Mouse (Mus musculus): ENCODE measurements around the gene Olfr878. TPM values are rescaled to one million over a fixed set of nuclear protein-coding genes. Genes with fewer than 3 reads are reported as not detected.

Olfr878 gene
- polyA plus RNA-seq (2016; fragmentation: Nextera tagmentation; extraction: Ambion mirVana), result 0.06 TPM in 1 of 2 replicates, not detected in the other

GRCm38 (mm10) chr9:37917540-37917939 is at the start of gene Olfr878:
Gene Olfr878 (plus strand): TSS chr9:37917840.
- Histone ChIP-seq H3K9ac (no peak within 1 kb of the TSS), H3K27ac (no peak within 1 kb of the TSS), H3K4me3 (replicated peaks) (no peak within 1 kb of the TSS), H3K27me3 (no peaks in the 10 kb centered on the region), H3K9me3 (no peaks in the 10 kb centered on the region), H3K4me1 (no peaks in the 10 kb centered on the region), H3K4me2 (no peak within 1 kb of the TSS), H3K36me3 (replicated peaks) (no peaks in the 10 kb centered on the region)
- WGBS, result 93% methylated on average over 2 of the region's 2 CpGs
- ATAC-seq (ENCODE audit: low FRiP score), result no peak

- no peak for ATAC-seq (ENCODE audit: low FRiP score)
- no peaks in the 10 kb centered on the region for H3K9me3 ChIP-seq
- 63% methylated on average over 1 of the region's 1 CpGs for WGBS
- H3K36me3 ChIP-seq (replicated peaks), result no peaks in the 10 kb centered on the region
- no peaks in the 10 kb centered on the region for H3K4me1 ChIP-seq
- no peak overlapping the region for H3K9ac ChIP-seq
- no peak overlapping the region for H3K27ac ChIP-seq
- H3K27me3 ChIP-seq, result no peaks in the 10 kb centered on the region
- H3K4me3 ChIP-seq (replicated peaks), result no peak overlapping the region
- no peak overlapping the region for H3K4me2 ChIP-seq
Measured at GRCm38 (mm10) chr9:37870246-37870645, 47.4 kb upstream of the Olfr878 start.

GRCm38 (mm10) chr9:37871097-37871496 is 46.5 kb upstream of the Olfr878 start:
- ATAC-seq (ENCODE audit: low FRiP score), result no peak
- WGBS, result 79% methylated on average over 1 of the region's 1 CpGs
- Histone ChIP-seq H3K36me3 (replicated peaks) (no peaks in the 10 kb centered on the region), H3K4me1 (no peaks in the 10 kb centered on the region), H3K9ac (no peak overlapping the region), H3K9me3 (no peaks in the 10 kb centered on the region), H3K27ac (no peak overlapping the region), H3K4me2 (no peak overlapping the region), H3K4me3 (replicated peaks) (no peak overlapping the region), H3K27me3 (no peaks in the 10 kb centered on the region)

- H3K9me3 ChIP-seq, result no peaks in the 10 kb centered on the region
- WGBS, result 63% methylated on average over 1 of the region's 1 CpGs
Measured at GRCm38 (mm10) chr9:37871536-37871935, 46.1 kb upstream of the Olfr878 start.

GRCm38 (mm10) chr9:37890960-37891359 is 26.7 kb upstream of the Olfr878 start:
- H3K36me3 ChIP-seq (replicated peaks), result no peaks in the 10 kb centered on the region
- H3K9ac ChIP-seq, result no peak overlapping the region
- H3K4me2 ChIP-seq, result no peak overlapping the region
- no peak overlapping the region for H3K27ac ChIP-seq
- no peak for ATAC-seq (ENCODE audit: low FRiP score)
- H3K4me1 ChIP-seq, result 0 out of 2 replicates have a peak, but pooled peaks cover 3% of the 10 kb centered on the region
- WGBS, result 22% methylated on average over 2 of the region's 2 CpGs
- H3K9me3 ChIP-seq, result no peaks in the 10 kb centered on the region
- H3K27me3 ChIP-seq, result no peaks in the 10 kb centered on the region
- no peak overlapping the region for H3K4me3 ChIP-seq (replicated peaks)

More at GRCm38 (mm10) chr9:37871536-37871935, 46.1 kb upstream of the Olfr878 start:
- Histone ChIP-seq H3K4me3 (replicated peaks) (no peak overlapping the region), H3K4me1 (no peaks in the 10 kb centered on the region), H3K4me2 (no peak overlapping the region), H3K9ac (no peak overlapping the region), H3K27ac (no peak overlapping the region), H3K27me3 (no peaks in the 10 kb centered on the region), H3K36me3 (replicated peaks) (no peaks in the 10 kb centered on the region)
- no peak for ATAC-seq (ENCODE audit: low FRiP score)

- Histone ChIP-seq H3K9me3 (no peaks in the 10 kb centered on the region), H3K27ac (no peak within 1 kb of the TSS), H3K9ac (no peak within 1 kb of the TSS), H3K4me2 (no peak within 1 kb of the TSS), H3K4me1 (no peaks in the 10 kb centered on the region), H3K36me3 (replicated peaks) (no peaks in the 10 kb centered on the region), H3K4me3 (replicated peaks) (no peak within 1 kb of the TSS), H3K27me3 (no peaks in the 10 kb centered on the region)
- 39% methylated on average over 2 of the region's 2 CpGs for WGBS
- no peak for ATAC-seq (ENCODE audit: low FRiP score)
Measured at GRCm38 (mm10) chr9:37896661-37897060, 21.0 kb upstream of the Olfr878 start, which contains the start of gene Olfr145. Gene Olfr145 (plus strand): TSS chr9:37896724.

- H3K9ac ChIP-seq, result no peak overlapping the region
- no peaks in the 10 kb centered on the region for H3K27me3 ChIP-seq
- H3K36me3 ChIP-seq (replicated peaks), result no peaks in the 10 kb centered on the region
- H3K4me1 ChIP-seq, result no peaks in the 10 kb centered on the region
- no peak overlapping the region for H3K4me3 ChIP-seq (replicated peaks)
- H3K9me3 ChIP-seq, result no peaks in the 10 kb centered on the region
- 73% methylated on average over 3 of the region's 3 CpGs for WGBS
- no peak for ATAC-seq (ENCODE audit: low FRiP score)
- no peak overlapping the region for H3K27ac ChIP-seq
- no peak overlapping the region for H3K4me2 ChIP-seq
Measured at GRCm38 (mm10) chr9:37905555-37905954, 12.1 kb upstream of the Olfr878 start.

GRCm38 (mm10) chr9:37918018-37918417 is 378 bp downstream of the Olfr878 start:
- Histone ChIP-seq H3K9me3 (no peaks in the 10 kb centered on the region), H3K36me3 (replicated peaks) (no peaks in the 10 kb centered on the region), H3K4me3 (replicated peaks) (no peak overlapping the region), H3K27me3 (no peaks in the 10 kb centered on the region), H3K9ac (no peak overlapping the region), H3K4me2 (no peak overlapping the region), H3K27ac (no peak overlapping the region), H3K4me1 (no peaks in the 10 kb centered on the region)
- WGBS, result 57% methylated on average over 1 of the region's 1 CpGs
- no peak for ATAC-seq (ENCODE audit: low FRiP score)

- Histone ChIP-seq H3K9me3 (no peaks in the 10 kb centered on the region), H3K4me1 (no peaks in the 10 kb centered on the region), H3K9ac (no peak overlapping the region), H3K4me3 (replicated peaks) (no peak overlapping the region), H3K4me2 (no peak overlapping the region), H3K27ac (no peak overlapping the region), H3K27me3 (no peaks in the 10 kb centered on the region), H3K36me3 (replicated peaks) (no peaks in the 10 kb centered on the region)
- ATAC-seq (ENCODE audit: low FRiP score), result no peak
- WGBS, result 86% methylated on average over 5 of the region's 5 CpGs
Measured at GRCm38 (mm10) chr9:37924194-37924593, 6.6 kb downstream of the Olfr878 start.

GRCm38 (mm10) chr9:37925445-37925844 is 7.8 kb downstream of the Olfr878 start:
- H3K4me1 ChIP-seq, result no peaks in the 10 kb centered on the region
- no peaks in the 10 kb centered on the region for H3K36me3 ChIP-seq (replicated peaks)
- H3K9ac ChIP-seq, result no peak overlapping the region
- H3K9me3 ChIP-seq, result no peaks in the 10 kb centered on the region
- ATAC-seq (ENCODE audit: low FRiP score), result no peak
- H3K4me2 ChIP-seq, result no peak overlapping the region
- 79% methylated on average over 2 of the region's 2 CpGs for WGBS
- H3K4me3 ChIP-seq (replicated peaks), result no peak overlapping the region
- no peaks in the 10 kb centered on the region for H3K27me3 ChIP-seq
- H3K27ac ChIP-seq, result no peak overlapping the region

- ATAC-seq (ENCODE audit: low FRiP score), result no peak
- Histone ChIP-seq H3K27ac (no peak overlapping the region), H3K4me1 (no peaks in the 10 kb centered on the region), H3K9ac (no peak overlapping the region), H3K4me2 (no peak overlapping the region), H3K4me3 (replicated peaks) (no peak overlapping the region), H3K9me3 (no peaks in the 10 kb centered on the region), H3K36me3 (replicated peaks) (no peaks in the 10 kb centered on the region), H3K27me3 (no peaks in the 10 kb centered on the region)
- 69% methylated on average over 3 of the region's 3 CpGs for WGBS
Measured at GRCm38 (mm10) chr9:37926019-37927013, 8.7 kb downstream of the Olfr878 start.

GRCm38 (mm10) chr9:37932519-37932918 is 14.9 kb downstream of the Olfr878 start:
- H3K4me1 ChIP-seq, result no peaks in the 10 kb centered on the region
- H3K9me3 ChIP-seq, result no peaks in the 10 kb centered on the region
- H3K4me3 ChIP-seq (replicated peaks), result no peak overlapping the region
- H3K9ac ChIP-seq, result no peak overlapping the region
- ATAC-seq (ENCODE audit: low FRiP score), result peak; percentile 83
- no peaks in the 10 kb centered on the region for H3K27me3 ChIP-seq
- H3K4me2 ChIP-seq, result no peak overlapping the region
- no peaks in the 10 kb centered on the region for H3K36me3 ChIP-seq (replicated peaks)
- WGBS, result 8% methylated on average over 11 of the region's 11 CpGs
- H3K27ac ChIP-seq, result no peak overlapping the region

- Histone ChIP-seq H3K27me3 (no peaks in the 10 kb centered on the region), H3K9ac (no peak overlapping the region), H3K4me2 (no peak overlapping the region), H3K36me3 (replicated peaks) (no peaks in the 10 kb centered on the region), H3K4me3 (replicated peaks) (no peak overlapping the region), H3K4me1 (no peaks in the 10 kb centered on the region), H3K27ac (no peak overlapping the region), H3K9me3 (no peaks in the 10 kb centered on the region)
- ATAC-seq (ENCODE audit: low FRiP score), result no peak
Measured at GRCm38 (mm10) chr9:37934146-37934545, 16.5 kb downstream of the Olfr878 start.
